Mouse (Mus musculus) cerebellum, adult (tissue): ENCODE results near the gene Slc35e2.
A peak's percentile ranks its signal among the peaks of the same experiment; 100 is the strongest.

Source experiments
- ATAC-seq: cut with Nextera tagmentation; 2 replicates; pipeline ENCODE4 v1.9.2; 2017; ENCODE audit warnings: mild to moderate bottlenecking, moderate library complexity, mixed read lengths; ENCODE audit not compliant: insufficient number of reproducible peaks, low FRiP score, low TSS enrichment

Gene Slc35e2

GRCm38 (mm10) chr4:155574931-155575330 is 26.3 kb upstream of the Slc35e2 start:
- no peak for ATAC-seq

GRCm38 (mm10) chr4:155575521-155575920 is 25.7 kb upstream of the Slc35e2 start:
- no peak for ATAC-seq

GRCm38 (mm10) chr4:155577132-155577531 is 24.1 kb upstream of the Slc35e2 start:
- no peak for ATAC-seq

GRCm38 (mm10) chr4:155577741-155578140 is 23.5 kb upstream of the Slc35e2 start:
- ATAC-seq = no peak

- ATAC-seq = no peak
Observed at GRCm38 (mm10) chr4:155578336-155579125, 22.7 kb upstream of the Slc35e2 start.

- ATAC-seq = no peak
Observed at GRCm38 (mm10) chr4:155580420-155580819, 20.8 kb upstream of the Slc35e2 start.

- ATAC-seq = no peak
Observed at GRCm38 (mm10) chr4:155582279-155582905, 18.8 kb upstream of the Slc35e2 start.

- ATAC-seq = no peak
Observed at GRCm38 (mm10) chr4:155589356-155589755, 11.9 kb upstream of the Slc35e2 start.

- no peak for ATAC-seq
Observed at GRCm38 (mm10) chr4:155591012-155591719, 10.1 kb upstream of the Slc35e2 start.

- no peak for ATAC-seq
Observed at GRCm38 (mm10) chr4:155593780-155594179, 7.4 kb upstream of the Slc35e2 start.

GRCm38 (mm10) chr4:155595777-155596176 is 5.4 kb upstream of the Slc35e2 start:
- no peak for ATAC-seq

GRCm38 (mm10) chr4:155596606-155597005 is 4.6 kb upstream of the Slc35e2 start:
- ATAC-seq = no peak

GRCm38 (mm10) chr4:155598536-155598935 is 2.7 kb upstream of the Slc35e2 start:
- no peak for ATAC-seq

GRCm38 (mm10) chr4:155599901-155600825 is 1.1 kb upstream of the Slc35e2 start:
- ATAC-seq = no peak

GRCm38 (mm10) chr4:155601997-155602456 is 811 bp downstream of the Slc35e2 start:
- peak; percentile 26; the same call in 1 of the 2 replicates for ATAC-seq

GRCm38 (mm10) chr4:155602753-155603152 is 1.5 kb downstream of the Slc35e2 start:
- no peak for ATAC-seq

GRCm38 (mm10) chr4:155603801-155604200 is 2.6 kb downstream of the Slc35e2 start:
- no peak for ATAC-seq

GRCm38 (mm10) chr4:155605132-155605531 is 3.9 kb downstream of the Slc35e2 start:
- no peak for ATAC-seq

- ATAC-seq = no peak
Observed at GRCm38 (mm10) chr4:155606825-155607224, 5.6 kb downstream of the Slc35e2 start.

GRCm38 (mm10) chr4:155611860-155612259 is 10.6 kb downstream of the Slc35e2 start:
- no peak for ATAC-seq
